Mouse (Mus musculus) heart, embryonic 11.5 days (tissue): ENCODE data around the gene Nr1h4. TPM values are rescaled to one million over a fixed set of nuclear protein-coding genes. Genes with fewer than 3 reads are reported as not detected.

ENCODE experiments used
- ATAC-seq: fragments of 200-750 bp; cut with Nextera tagmentation; replicated peaks from 2 replicates; pipeline ENCODE4 v1.8.0; 2017; ENCODE audit warnings: moderate library complexity; ENCODE audit not compliant: insufficient number of reproducible peaks, low FRiP score, low TSS enrichment
- H3K27ac ChIP-seq: fragments of 300-500 bp; sonication (generic); 2 replicates; pipeline ENCODE4 v1.5.1; 2014; ENCODE audit warnings: mild to moderate bottlenecking, low read depth, low read length
- H3K27me3 ChIP-seq: fragments of 300-500 bp; sonication (generic); 2 replicates; pipeline ENCODE4 v1.6.1; 2014; ENCODE audit warnings: mild to moderate bottlenecking, low read length, mixed read lengths; ENCODE audit not compliant: control insufficient read depth, insufficient read depth
- H3K36me3 ChIP-seq: fragments of 300-500 bp; sonication (generic); 2 replicates; pipeline ENCODE4 v1.6.1; 2014; ENCODE audit warnings: mild to moderate bottlenecking, low read length, moderate library complexity, mixed read lengths; ENCODE audit not compliant: control insufficient read depth, insufficient read depth
- H3K4me1 ChIP-seq: fragments of 300-500 bp; sonication (generic); 2 replicates; pipeline ENCODE4 v1.6.1; 2014; ENCODE audit warnings: low read length; ENCODE audit not compliant: control insufficient read depth, insufficient read depth
- H3K4me2 ChIP-seq: fragments of 300-500 bp; sonication (generic); 2 replicates; pipeline ENCODE4 v1.6.1; 2014; ENCODE audit warnings: mild to moderate bottlenecking, moderate library complexity
- H3K4me3 ChIP-seq: fragments of 300-500 bp; sonication (generic); 2 replicates; pipeline ENCODE4 v1.5.1; 2014; ENCODE audit warnings: low read depth, low read length
- H3K9ac ChIP-seq: fragments of 300-500 bp; sonication (generic); 2 replicates; pipeline ENCODE4 v1.6.1; 2014; ENCODE audit warnings: mild to moderate bottlenecking, low read depth, low read length, moderate library complexity
- H3K9me3 ChIP-seq: fragments of 300-500 bp; sonication (generic); replicated peaks from 2 replicates; pipeline ENCODE4 v1.6.1; 2016; ENCODE audit warnings: low read length; ENCODE audit not compliant: control insufficient read depth
- WGBS: fragments of 180-500 bp; shearing (Covaris S2); extraction: QIAGEN DNeasy Blood & Tissue Kit; methylation state at CpG from one replicate; pipeline ENCODE4 v1.1.7; 2014; ENCODE audit not compliant: insufficient replicate concordance; 5-methylcytosine and 5-hydroxymethylcytosine counted together
- polyA plus RNA-seq: library from polyadenylated mRNA; unstranded; fragments of >200 nt; fragmentation: Nextera tagmentation; extraction: Ambion mirVana; gene quantifications from 2 replicates; pipeline ENCODE4 v1.2.1, GENCODE M21; 2014

Gene Nr1h4
- polyA plus RNA-seq, 1 experiment from 2014 or later, result 0.97 TPM

GRCm38 (mm10) chr10:89441961-89442360, 91.4 kb downstream of the Nr1h4 start:
- H3K4me3 ChIP-seq, result no peak overlapping the region
- no peak for ATAC-seq
- H3K36me3 ChIP-seq, result no peaks in the 10 kb centered on the region
- H3K4me2 ChIP-seq, result no peak overlapping the region
- H3K9me3 ChIP-seq, result no peaks in the 10 kb centered on the region
- H3K27ac ChIP-seq, result no peak overlapping the region
- peaks cover 12% of the 10 kb centered on the region for H3K4me1 ChIP-seq
- WGBS, result 96% methylated on average over 3 of the region's 3 CpGs
- H3K27me3 ChIP-seq, result no peaks in the 10 kb centered on the region
- H3K9ac ChIP-seq, result no peak overlapping the region

DNA sequence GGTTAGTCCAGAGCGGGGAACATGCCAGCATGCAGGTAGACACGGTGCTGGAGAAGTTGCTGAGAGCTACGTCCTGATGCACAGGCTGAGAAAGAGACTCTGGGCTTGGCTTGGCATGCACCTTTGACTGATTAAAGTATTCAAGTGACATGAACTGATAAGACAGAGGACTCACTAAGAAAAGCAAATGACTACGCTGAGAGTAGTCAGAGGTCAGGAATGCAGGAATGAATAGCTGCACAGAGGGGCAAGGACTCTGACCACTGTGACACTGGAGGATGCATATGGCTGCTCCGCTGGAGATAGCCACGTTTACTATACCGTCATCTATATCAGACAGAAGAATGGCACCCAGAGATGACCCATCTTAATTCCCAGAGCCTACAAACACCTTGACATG, 94.0 kb downstream of the Nr1h4 start:
- H3K4me2 ChIP-seq, result peak overlapping the region; percentile 21
- H3K27ac ChIP-seq, result peak overlapping the region; percentile 43
- H3K4me3 ChIP-seq, result no peak overlapping the region

GRCm38 (mm10) chr10:89437996-89438395, 95.4 kb downstream of the Nr1h4 start:
- WGBS, result 66% methylated on average over 12 of the region's 12 CpGs
- no peak for ATAC-seq
- Histone ChIP-seq H3K4me3 (no peak overlapping the region), H3K9me3 (no peaks in the 10 kb centered on the region), H3K4me1 (peaks cover 12% of the 10 kb centered on the region), H3K4me2 (no peak overlapping the region), H3K27me3 (no peaks in the 10 kb centered on the region), H3K27ac (no peak overlapping the region), H3K9ac (no peak overlapping the region), H3K36me3 (no peaks in the 10 kb centered on the region; the same call in 1 of the 2 replicates)

More for the DNA sequence above, 94.0 kb downstream of the Nr1h4 start:
- H3K9me3 ChIP-seq, result no peaks in the 10 kb centered on the region
- no peak overlapping the region for H3K9ac ChIP-seq
- no peak for ATAC-seq
- H3K36me3 ChIP-seq, result no peaks in the 10 kb centered on the region; the same call in 1 of the 2 replicates
- WGBS, result 44% methylated on average over 7 of the region's 7 CpGs
- H3K27me3 ChIP-seq, result no peaks in the 10 kb centered on the region
- H3K4me1 ChIP-seq, result peaks cover 12% of the 10 kb centered on the region

GRCm38 (mm10) chr10:89437472-89437871, 95.9 kb downstream of the Nr1h4 start:
- ATAC-seq, result no peak
- Histone ChIP-seq H3K36me3 (no peaks in the 10 kb centered on the region; the same call in 1 of the 2 replicates), H3K27ac (no peak overlapping the region), H3K4me2 (no peak overlapping the region), H3K4me3 (no peak overlapping the region), H3K9ac (no peak overlapping the region), H3K27me3 (no peaks in the 10 kb centered on the region), H3K4me1 (peaks cover 12% of the 10 kb centered on the region), H3K9me3 (no peaks in the 10 kb centered on the region)
- 83% methylated on average over 9 of the region's 9 CpGs for WGBS

GRCm38 (mm10) chr10:89435920-89436319, 97.5 kb downstream of the Nr1h4 start:
- Histone ChIP-seq H3K4me2 (no peak overlapping the region), H3K4me1 (peaks cover 12% of the 10 kb centered on the region), H3K4me3 (no peak overlapping the region), H3K9ac (no peak overlapping the region), H3K27ac (no peak overlapping the region), H3K9me3 (no peaks in the 10 kb centered on the region), H3K36me3 (no peaks in the 10 kb centered on the region; the same call in 1 of the 2 replicates), H3K27me3 (no peaks in the 10 kb centered on the region)
- WGBS, result 82% methylated on average over 9 of the region's 9 CpGs
- ATAC-seq, result no peak

GRCm38 (mm10) chr10:89435413-89435812, 98.0 kb downstream of the Nr1h4 start:
- Histone ChIP-seq H3K4me2 (no peak overlapping the region), H3K4me1 (peaks cover 12% of the 10 kb centered on the region), H3K9ac (no peak overlapping the region), H3K9me3 (no peaks in the 10 kb centered on the region), H3K36me3 (peaks cover 4% of the 10 kb centered on the region; the same call in 1 of the 2 replicates), H3K27ac (no peak overlapping the region), H3K27me3 (no peaks in the 10 kb centered on the region), H3K4me3 (no peak overlapping the region)
- WGBS, result 82% methylated on average over 12 of the region's 12 CpGs
- no peak for ATAC-seq

DNA sequence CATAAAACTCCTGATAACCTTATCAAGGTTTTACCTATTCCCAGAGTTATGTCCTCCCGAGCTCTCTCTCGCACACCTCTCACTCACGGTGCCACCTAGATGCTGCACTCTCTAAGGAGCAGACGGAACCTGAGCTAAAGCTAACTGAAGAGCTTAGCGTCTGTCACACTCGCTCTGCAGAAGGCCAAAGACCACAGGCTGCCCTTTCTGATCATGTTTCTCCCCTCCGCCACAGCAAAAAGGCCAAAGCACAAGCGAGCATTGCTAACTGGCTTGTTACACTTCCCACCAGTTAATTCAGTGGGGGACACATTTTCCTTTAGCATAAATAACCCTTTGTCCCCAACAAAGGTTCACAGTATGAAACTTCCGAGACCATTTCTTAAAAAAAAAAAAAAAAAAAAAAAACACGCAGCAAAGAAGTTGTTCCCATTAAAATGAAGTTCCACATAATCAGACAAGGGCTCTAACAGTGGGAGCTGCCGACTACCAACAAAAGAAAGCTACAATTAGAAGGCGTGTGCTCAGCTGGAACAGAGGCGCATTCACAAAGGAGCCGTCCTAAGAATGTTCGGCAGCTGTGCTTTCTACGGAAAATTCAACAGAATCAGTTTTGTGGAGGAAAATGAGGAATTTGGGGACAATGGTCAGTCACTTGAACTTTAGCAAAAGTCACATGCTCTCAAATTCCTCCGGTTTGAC, 98.7 kb downstream of the Nr1h4 start:
- Histone ChIP-seq H3K9ac (no peak overlapping the region), H3K27me3 (no peaks in the 10 kb centered on the region), H3K9me3 (no peaks in the 10 kb centered on the region), H3K4me1 (peaks cover 11% of the 10 kb centered on the region), H3K4me3 (no peak overlapping the region), H3K4me2 (no peak overlapping the region), H3K36me3 (peaks cover 4% of the 10 kb centered on the region; the same call in 1 of the 2 replicates), H3K27ac (no peak overlapping the region)
- no peak for ATAC-seq
- WGBS, result 73% methylated on average over 17 of the region's 17 CpGs

DNA sequence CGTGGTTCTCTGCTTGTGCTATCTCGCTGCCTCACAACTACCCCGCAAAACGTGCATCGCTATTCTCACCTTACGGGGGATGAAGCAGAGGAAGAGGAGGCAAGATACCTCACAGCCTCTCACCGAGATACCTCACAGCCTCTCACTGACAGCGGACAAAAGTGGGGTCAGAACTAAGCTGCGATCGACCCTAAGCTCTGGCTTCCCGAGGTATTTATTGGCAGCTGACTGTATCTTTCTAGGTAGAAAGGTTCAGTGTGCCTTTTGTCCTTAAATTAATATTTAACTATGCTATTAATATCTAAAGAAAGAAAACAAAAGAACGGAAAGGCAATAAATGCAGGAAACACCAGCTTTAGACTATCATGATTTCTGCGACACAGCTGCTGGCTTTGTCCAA, 100.6 kb downstream of the Nr1h4 start:
- H3K27me3 ChIP-seq, result no peaks in the 10 kb centered on the region
- H3K9me3 ChIP-seq, result no peaks in the 10 kb centered on the region
- no peaks in the 10 kb centered on the region for H3K4me1 ChIP-seq
- ATAC-seq, result no peak
- H3K9ac ChIP-seq, result no peak overlapping the region
- H3K4me2 ChIP-seq, result no peak overlapping the region
- H3K36me3 ChIP-seq, result peaks cover 4% of the 10 kb centered on the region; the same call in 1 of the 2 replicates
- no peak overlapping the region for H3K4me3 ChIP-seq
- 87% methylated on average over 13 of the region's 13 CpGs for whole genome bisulfite sequencing
- H3K27ac ChIP-seq, result no peak overlapping the region

DNA sequence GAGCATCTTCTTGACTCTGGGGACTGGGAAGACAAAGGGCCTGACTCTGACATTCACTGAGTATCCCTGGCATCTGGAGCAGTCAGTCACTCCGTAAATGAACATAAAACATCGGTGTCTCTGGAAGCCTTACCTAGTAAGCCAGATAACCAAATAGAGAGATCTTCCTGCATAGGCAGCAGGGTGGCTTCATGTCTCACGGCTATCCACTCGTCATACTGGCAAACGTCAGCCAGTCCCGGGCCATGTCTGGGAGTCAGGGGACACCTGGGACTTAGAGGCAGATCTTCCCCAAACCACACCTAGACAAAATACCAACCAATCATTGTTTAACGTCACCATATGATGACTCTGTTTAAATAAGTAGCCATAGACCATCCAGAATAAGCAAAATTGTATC, 102.6 kb downstream of the Nr1h4 start:
- no peak overlapping the region for H3K4me3 ChIP-seq
- no peak overlapping the region for H3K4me2 ChIP-seq
- 85% methylated on average over 7 of the region's 7 CpGs for WGBS
- no peaks in the 10 kb centered on the region for H3K9me3 ChIP-seq
- H3K9ac ChIP-seq, result no peak overlapping the region
- H3K4me1 ChIP-seq, result no peaks in the 10 kb centered on the region
- no peak for ATAC-seq
- H3K27ac ChIP-seq, result no peak overlapping the region
- H3K27me3 ChIP-seq, result no peaks in the 10 kb centered on the region
- peaks cover 5% of the 10 kb centered on the region; the same call in 1 of the 2 replicates for H3K36me3 ChIP-seq
